Mouse (Mus musculus) lung, adult 2 months (tissue): ENCODE measurements at regions not wholly inside any gene's neighbourhood (a gene's known extent, or its start where the extent isn't known, plus 50 kb on each side); places are given as distances from the start of the nearest gene placed in this dataset.

Experiments used
- CTCF ChIP-seq: fragments of 200-500 bp; IDR thresholded peaks from 2 replicates; pipeline ENCODE4 v1.5.1; 2011; ENCODE audit warnings: mild to moderate bottlenecking, low read length, control low read depth; ENCODE audit not compliant: insufficient read depth
- POLR2A ChIP-seq: fragments of 200-500 bp; IDR thresholded peaks from 2 replicates; pipeline ENCODE4 v1.6.1; 2011; ENCODE audit warnings: low read depth, mild to moderate bottlenecking, control low read depth, low read length, borderline replicate concordance; ENCODE audit errors: extremely low read depth

DNA sequence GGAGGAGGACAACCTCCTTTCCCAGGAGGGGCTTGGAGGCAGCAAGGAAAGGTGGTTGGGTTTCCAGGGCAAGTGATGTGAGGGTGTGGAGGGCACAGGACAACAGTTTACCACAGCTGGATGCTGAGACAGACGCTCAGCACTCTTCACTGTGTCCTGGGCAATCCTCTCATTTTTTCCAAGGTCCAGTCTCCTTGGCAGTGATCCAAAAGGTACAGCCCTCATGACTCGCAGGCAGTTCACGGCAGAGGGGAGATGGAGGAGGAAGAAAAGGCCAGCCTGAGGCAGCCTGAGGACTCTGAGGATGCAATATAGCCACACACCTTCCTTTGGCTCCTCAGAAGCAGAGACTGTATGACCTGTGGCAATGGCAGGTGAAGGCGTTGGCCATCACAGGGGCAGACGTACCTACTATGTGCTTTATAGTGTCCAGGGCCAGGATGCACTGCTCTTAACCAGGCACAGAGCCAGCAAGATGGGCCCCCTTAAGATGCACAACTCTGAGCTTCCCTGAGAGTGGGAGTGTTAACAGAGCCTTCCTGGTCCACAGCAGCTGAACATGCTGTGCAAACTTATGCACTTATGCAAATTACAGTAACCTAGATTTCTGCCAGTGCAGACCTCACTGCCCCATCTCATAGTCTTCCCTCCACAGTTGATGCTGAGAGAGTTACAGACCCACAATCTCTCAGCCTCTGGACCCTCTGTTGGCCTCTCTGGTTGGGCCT is 181.2 kb downstream of the Glrx3 start:
- TF ChIP-seq CTCF (no peak), POLR2A (no peak)
